Mouse (Mus musculus): ENCODE measurements around the gene Zfp513.

DNA sequence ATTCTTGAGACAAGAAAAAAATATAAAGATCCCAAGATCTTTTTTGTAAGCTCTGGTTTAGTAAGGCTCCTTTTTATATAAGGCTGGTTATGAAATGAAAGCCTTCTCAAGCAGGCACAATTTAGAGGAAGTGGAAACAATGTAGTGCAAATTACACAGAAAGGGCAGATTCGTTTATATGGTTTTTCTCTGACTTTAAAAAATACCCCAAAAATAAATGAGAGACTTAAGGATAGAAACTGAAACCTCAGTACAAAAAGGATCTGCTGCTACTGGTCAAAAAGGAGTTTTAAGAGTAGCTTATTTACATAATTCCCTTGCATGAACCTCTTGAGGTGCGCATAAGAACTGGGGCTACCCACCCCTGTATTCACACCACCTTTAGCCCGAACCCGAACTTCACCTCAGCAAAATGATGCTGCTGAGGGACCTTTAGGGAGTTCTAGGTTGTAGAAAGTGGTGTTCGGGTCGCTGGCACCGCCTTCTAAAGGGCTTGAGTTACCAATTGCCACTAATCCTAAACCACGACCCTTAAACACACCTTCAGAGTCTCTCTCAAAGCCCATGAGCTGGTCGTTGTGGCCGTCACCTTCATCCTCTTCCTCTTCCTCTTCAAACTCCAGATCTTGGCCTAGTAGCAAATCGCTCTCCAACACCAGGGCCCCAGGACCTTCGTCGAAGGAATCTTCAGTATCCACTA is 911 bp downstream of the Zfp513 start:
- TF ChIP-seq CTCF (IDR thresholded peaks at IDR 0.05; ENCODE audit: low read depth, low read length) (no peak), POLR2A (IDR thresholded peaks at IDR 0.05; ENCODE audit: insufficient read depth, low read length) (no peak), EP300 (IDR thresholded peaks at IDR 0.05; ENCODE audit: insufficient read depth, low read depth, low read length) (no peak)

Measured in ES-Bruce4 (cell line).